Mouse (Mus musculus) forebrain, embryonic 14.5 days (tissue): ENCODE results near the gene Bcl6b. TPM values are rescaled to one million over a fixed set of nuclear protein-coding genes. Genes with fewer than 3 reads are reported as not detected.

ENCODE experiments used
- ATAC-seq: fragments of 200-750 bp; cut with Nextera tagmentation; 2 replicates; pipeline ENCODE4 v1.8.0; 2017; ENCODE audit warnings: mild to moderate bottlenecking, moderate library complexity
- DNase-seq: peaks from one replicate; pipeline ENCODE4 v3.0.0-alpha.2; 2015; ENCODE audit warnings: low spot score
- H3K27ac ChIP-seq: fragments of 300-500 bp; sonication (generic); 2 replicates; pipeline ENCODE4 v1.5.1; 2014; ENCODE audit warnings: low read depth, mild to moderate bottlenecking, control low read depth, low read length, moderate library complexity
- H3K27me3 ChIP-seq: fragments of 300-500 bp; sonication (generic); replicated peaks from 2 replicates; pipeline ENCODE4 v1.6.1; 2014; ENCODE audit warnings: low read length, control low read depth, mixed read lengths; ENCODE audit not compliant: control insufficient read depth, insufficient read depth
- H3K36me3 ChIP-seq: fragments of 300-500 bp; sonication (generic); 2 replicates; pipeline ENCODE4 v1.6.1; 2014; ENCODE audit warnings: low read length, control low read depth; ENCODE audit not compliant: control insufficient read depth, insufficient read depth
- H3K4me1 ChIP-seq: fragments of 300-500 bp; sonication (generic); 2 replicates; pipeline ENCODE4 v1.6.1; 2014; ENCODE audit warnings: antibody characterized with exemption, low read length, control low read depth; ENCODE audit not compliant: control insufficient read depth, insufficient read depth
- H3K4me2 ChIP-seq: fragments of 300-500 bp; sonication (generic); 2 replicates; pipeline ENCODE4 v1.6.1; 2014; ENCODE audit warnings: mild to moderate bottlenecking, control low read depth, low read length
- H3K4me3 ChIP-seq: fragments of 300-500 bp; sonication (generic); 2 replicates; pipeline ENCODE4 v1.5.1; 2014; ENCODE audit warnings: low read depth, low read length, control low read depth
- H3K9ac ChIP-seq: fragments of 300-500 bp; sonication (generic); 2 replicates; pipeline ENCODE4 v1.6.1; 2014; ENCODE audit warnings: mild to moderate bottlenecking, low read length, control low read depth, moderate library complexity
- H3K9me3 ChIP-seq: fragments of 300-500 bp; sonication (generic); replicated peaks from 2 replicates; pipeline ENCODE4 v1.6.1; 2016; ENCODE audit warnings: low read length, control low read depth, mixed read lengths; ENCODE audit not compliant: control insufficient read depth
- WGBS: fragments of 180-500 bp; shearing (Covaris S2); extraction: QIAGEN DNeasy Blood & Tissue Kit; methylation state at CpG from one replicate; pipeline ENCODE4 v1.1.7; 2014; 5-methylcytosine and 5-hydroxymethylcytosine counted together
- polyA plus RNA-seq: library from polyadenylated mRNA; unstranded; fragments of >200 nt; fragmentation: Nextera tagmentation; extraction: Ambion mirVana; gene quantifications from 2 replicates; pipeline ENCODE4 v1.2.1, GENCODE M21; 2014

The Bcl6b gene
- polyA plus RNA-seq, 1 experiment from 2014 or later = 4.5 TPM

- WGBS = 90% methylated on average over 15 of the region's 15 CpGs
- Histone ChIP-seq H3K27ac (no peak overlapping the region), H3K9me3 (no peaks in the 10 kb centered on the region), H3K4me3 (0 out of 2 replicates have a peak overlapping the region, but pooled peaks have one; percentile 42), H3K4me1 (peaks cover 27% of the 10 kb centered on the region), H3K9ac (peak overlapping the region; percentile 29; the same call in 1 of the 2 replicates), H3K4me2 (peak overlapping the region; percentile 68), H3K36me3 (peaks cover 18% of the 10 kb centered on the region), H3K27me3 (peaks cover 26% of the 10 kb centered on the region)
- ATAC-seq = no peak
- DNase-seq = no peak
Measured at GRCm38 (mm10) chr11:70218741-70219470, 10.7 kb downstream of the Bcl6b start.

GRCm38 (mm10) chr11:70218039-70218438, 11.6 kb downstream of the Bcl6b start:
- no peak for ATAC-seq
- Histone ChIP-seq H3K9me3 (no peaks in the 10 kb centered on the region), H3K27me3 (peaks cover 34% of the 10 kb centered on the region), H3K4me1 (peaks cover 33% of the 10 kb centered on the region), H3K4me2 (no peak overlapping the region), H3K36me3 (peaks cover 18% of the 10 kb centered on the region), H3K27ac (no peak overlapping the region), H3K9ac (no peak overlapping the region), H3K4me3 (no peak overlapping the region)
- DNase-seq = no peak
- WGBS = 93% methylated on average over 4 of the region's 4 CpGs

- H3K27me3 ChIP-seq = peaks cover 39% of the 10 kb centered on the region
- WGBS = 54% methylated on average over 3 of the region's 3 CpGs
Measured at GRCm38 (mm10) chr11:70216103-70216502, 13.5 kb downstream of the Bcl6b start.

GRCm38 (mm10) chr11:70215301-70215700, 14.3 kb downstream of the Bcl6b start:
- ATAC-seq = no peak
- H3K9me3 ChIP-seq = no peaks in the 10 kb centered on the region
- H3K27ac ChIP-seq = no peak overlapping the region
- 11% methylated on average over 22 of the region's 22 CpGs for WGBS
- peaks cover 28% of the 10 kb centered on the region for H3K4me1 ChIP-seq
- no peak overlapping the region for H3K4me2 ChIP-seq
- peaks cover 39% of the 10 kb centered on the region for H3K27me3 ChIP-seq
- no peak overlapping the region for H3K4me3 ChIP-seq
- peak overlapping the region; percentile 17; the same call in 1 of the 2 replicates for H3K9ac ChIP-seq
- H3K36me3 ChIP-seq = peaks cover 18% of the 10 kb centered on the region
- DNase-seq = no peak

More at GRCm38 (mm10) chr11:70216103-70216502, 13.5 kb downstream of the Bcl6b start:
- Histone ChIP-seq H3K4me2 (no peak overlapping the region), H3K9me3 (no peaks in the 10 kb centered on the region), H3K27ac (no peak overlapping the region), H3K9ac (no peak overlapping the region), H3K4me1 (peaks cover 28% of the 10 kb centered on the region), H3K36me3 (peaks cover 18% of the 10 kb centered on the region), H3K4me3 (no peak overlapping the region)
- ATAC-seq (no peak), DNase-seq (no peak)

- H3K27me3 ChIP-seq = peaks cover 39% of the 10 kb centered on the region
- peaks cover 28% of the 10 kb centered on the region for H3K4me1 ChIP-seq
- DNase-seq = no peak
- no peaks in the 10 kb centered on the region for H3K9me3 ChIP-seq
- no peak overlapping the region for H3K27ac ChIP-seq
- ATAC-seq = no peak
- H3K4me3 ChIP-seq = no peak overlapping the region
- no peak overlapping the region; the same call in 1 of the 2 replicates for H3K4me2 ChIP-seq
- peaks cover 18% of the 10 kb centered on the region for H3K36me3 ChIP-seq
- H3K9ac ChIP-seq = no peak overlapping the region
- 2% methylated on average over 18 of the region's 18 CpGs for WGBS
Measured at GRCm38 (mm10) chr11:70214856-70215209, 14.8 kb downstream of the Bcl6b start.

GRCm38 (mm10) chr11:70214191-70214855, 15.3 kb downstream of the Bcl6b start:
- peaks cover 24% of the 10 kb centered on the region for H3K4me1 ChIP-seq
- ATAC-seq = peak; percentile 43; the same call in 1 of the 2 replicates
- peaks cover 39% of the 10 kb centered on the region for H3K27me3 ChIP-seq
- H3K9ac ChIP-seq = peak overlapping the region; percentile 52
- H3K9me3 ChIP-seq = no peaks in the 10 kb centered on the region
- 1% methylated on average over 46 of the region's 46 CpGs for WGBS
- H3K4me2 ChIP-seq = peak overlapping the region; percentile 55
- H3K27ac ChIP-seq = no peak overlapping the region
- DNase-seq = no peak
- peak overlapping the region; percentile 24 for H3K4me3 ChIP-seq
- peaks cover 18% of the 10 kb centered on the region for H3K36me3 ChIP-seq

- Histone ChIP-seq H3K27me3 (peaks cover 39% of the 10 kb centered on the region), H3K36me3 (peaks cover 18% of the 10 kb centered on the region), H3K4me3 (peak overlapping the region; percentile 24), H3K9ac (peak overlapping the region; percentile 52), H3K4me1 (peaks cover 18% of the 10 kb centered on the region), H3K4me2 (peak overlapping the region; percentile 55), H3K9me3 (no peaks in the 10 kb centered on the region), H3K27ac (no peak overlapping the region)
- 6% methylated on average over 25 of the region's 26 CpGs for WGBS
- DNase-seq (no peak), ATAC-seq (peak; percentile 32; the same call in 1 of the 2 replicates)
Measured at GRCm38 (mm10) chr11:70213736-70214135, 15.9 kb downstream of the Bcl6b start.

- DNase-seq = peak; percentile 85
- peaks cover 14% of the 10 kb centered on the region for H3K4me1 ChIP-seq
- H3K4me2 ChIP-seq = no peak overlapping the region
- ATAC-seq = no peak
- WGBS = 7% methylated on average over 9 of the region's 9 CpGs
- H3K9me3 ChIP-seq = no peaks in the 10 kb centered on the region
- H3K27me3 ChIP-seq = peaks cover 39% of the 10 kb centered on the region
- H3K36me3 ChIP-seq = peaks cover 18% of the 10 kb centered on the region
- H3K9ac ChIP-seq = no peak overlapping the region
- H3K27ac ChIP-seq = no peak overlapping the region
- no peak overlapping the region for H3K4me3 ChIP-seq
Measured at GRCm38 (mm10) chr11:70212896-70213295, 16.7 kb downstream of the Bcl6b start.

GRCm38 (mm10) chr11:70212423-70212822, 17.2 kb downstream of the Bcl6b start, which contains the start of gene Slc16a11:
Gene Slc16a11, plus strand, starts transcription at chr11:70212752.
- H3K36me3 ChIP-seq = peaks cover 16% of the 10 kb centered on the region
- peaks cover 13% of the 10 kb centered on the region for H3K4me1 ChIP-seq
- H3K4me2 ChIP-seq = peak within 1 kb of the TSS; percentile 55
- peaks cover 39% of the 10 kb centered on the region for H3K27me3 ChIP-seq
- no peak within 1 kb of the TSS for H3K4me3 ChIP-seq
- WGBS = 58% methylated on average over 6 of the region's 6 CpGs
- no peak for DNase-seq
- no peak within 1 kb of the TSS; the same call in 1 of the 2 replicates for H3K9ac ChIP-seq
- no peaks in the 10 kb centered on the region for H3K9me3 ChIP-seq
- H3K27ac ChIP-seq = no peak within 1 kb of the TSS
- ATAC-seq = no peak
